Mouse (Mus musculus): ENCODE measurements at regions not wholly inside any gene's neighbourhood (a gene's known extent, or its start where the extent isn't known, plus 50 kb on each side); places are given as distances from the start of the nearest gene placed in this dataset.
"Not testable (repeated sequence)": the region's sequence is repeated elsewhere in the genome, so short reads cannot be mapped to it uniquely, and the experiment has no call there.

DNA sequence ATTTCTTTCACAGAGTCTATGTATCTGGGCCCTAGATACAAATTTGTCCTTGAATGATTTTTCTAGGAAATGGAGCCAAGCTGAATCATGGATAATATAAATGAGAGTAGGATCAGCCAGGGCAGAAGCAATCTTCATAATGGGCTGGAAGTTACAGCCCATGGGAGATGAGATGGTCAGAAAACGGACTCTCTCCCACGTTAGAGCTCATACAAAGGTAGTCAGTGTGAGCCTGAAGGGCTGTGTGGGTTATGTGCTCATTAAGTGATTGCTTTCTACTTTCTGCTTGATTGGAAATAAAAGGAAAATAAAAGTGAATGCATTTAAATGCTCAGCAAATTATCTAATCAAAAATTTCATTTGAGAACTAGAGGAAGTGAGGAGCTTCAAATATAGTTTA, 2017.1 kb upstream of the Pcdh20 start:
- ATAC-seq (replicated peaks; ENCODE audit: poor library complexity): no peak

DNA sequence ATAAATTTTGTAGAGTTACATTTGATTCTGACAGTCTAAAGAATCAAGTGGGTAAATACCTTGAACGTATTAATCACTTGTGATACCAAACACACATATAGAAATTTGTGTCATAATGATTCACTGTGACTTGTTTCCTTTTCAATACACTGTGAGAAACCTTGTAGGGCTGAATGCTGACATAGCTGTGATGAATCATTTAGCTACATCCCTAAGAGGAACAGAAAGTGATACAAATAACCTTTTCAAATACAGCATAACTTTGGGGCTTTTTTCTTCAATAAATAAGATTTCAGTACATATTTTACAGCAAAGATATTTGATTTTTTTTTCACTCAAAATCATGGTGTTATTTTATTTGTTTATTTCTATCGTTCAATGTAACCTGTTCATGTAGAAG, 1976.8 kb upstream of the Pcdh20 start:
- no peak for ATAC-seq (replicated peaks; ENCODE audit: poor library complexity)

GRCm38 (mm10) chr14:90432874-90433543, 1961.8 kb upstream of the Pcdh20 start:
- peak; percentile 57 for ATAC-seq (replicated peaks; ENCODE audit: poor library complexity)

DNA sequence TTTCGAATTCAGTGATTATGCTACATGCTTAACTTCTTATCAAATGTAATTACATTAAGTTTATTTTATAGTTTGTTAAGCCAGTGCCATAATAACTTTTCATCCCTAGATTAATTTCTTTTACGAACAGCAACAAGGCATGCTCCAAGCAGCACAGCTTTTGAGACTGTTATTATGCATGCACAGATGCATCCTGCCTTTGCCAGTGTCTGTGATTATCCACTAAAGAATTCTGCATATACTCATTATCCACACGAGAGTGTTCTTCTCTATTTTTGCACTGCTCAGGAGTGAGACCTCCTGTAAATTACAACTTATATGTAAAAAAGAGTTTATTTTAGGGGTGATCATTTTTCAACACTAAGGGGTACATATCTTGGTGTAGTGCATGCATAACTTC, 1941.5 kb upstream of the Pcdh20 start:
- ATAC-seq (replicated peaks; ENCODE audit: poor library complexity): no peak

- ATAC-seq (replicated peaks; ENCODE audit: poor library complexity): no peak
These were observed 1935.2 kb upstream of the Pcdh20 start for GRCm38 (mm10) chr14:90406350-90406749.

DNA sequence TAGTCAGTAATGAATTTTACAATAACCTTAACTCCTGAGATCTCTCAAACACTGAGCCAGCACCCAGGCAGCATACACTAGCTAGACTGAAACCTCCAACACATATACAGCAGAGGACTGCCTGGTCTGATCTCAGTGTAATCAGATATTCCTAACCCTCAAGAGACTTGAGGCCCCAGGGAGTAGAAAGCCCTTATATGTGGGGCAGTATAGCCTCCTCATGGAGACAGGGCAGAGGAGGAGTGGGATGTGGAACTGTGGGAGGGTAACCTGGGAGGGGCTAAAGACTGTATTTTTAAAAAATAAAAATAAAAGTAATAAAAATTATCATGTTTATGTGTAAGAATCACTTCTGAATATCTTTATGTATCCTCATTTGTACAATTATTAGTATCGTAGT, 1934.3 kb upstream of the Pcdh20 start:
- no peak for ATAC-seq (replicated peaks; ENCODE audit: poor library complexity)

DNA sequence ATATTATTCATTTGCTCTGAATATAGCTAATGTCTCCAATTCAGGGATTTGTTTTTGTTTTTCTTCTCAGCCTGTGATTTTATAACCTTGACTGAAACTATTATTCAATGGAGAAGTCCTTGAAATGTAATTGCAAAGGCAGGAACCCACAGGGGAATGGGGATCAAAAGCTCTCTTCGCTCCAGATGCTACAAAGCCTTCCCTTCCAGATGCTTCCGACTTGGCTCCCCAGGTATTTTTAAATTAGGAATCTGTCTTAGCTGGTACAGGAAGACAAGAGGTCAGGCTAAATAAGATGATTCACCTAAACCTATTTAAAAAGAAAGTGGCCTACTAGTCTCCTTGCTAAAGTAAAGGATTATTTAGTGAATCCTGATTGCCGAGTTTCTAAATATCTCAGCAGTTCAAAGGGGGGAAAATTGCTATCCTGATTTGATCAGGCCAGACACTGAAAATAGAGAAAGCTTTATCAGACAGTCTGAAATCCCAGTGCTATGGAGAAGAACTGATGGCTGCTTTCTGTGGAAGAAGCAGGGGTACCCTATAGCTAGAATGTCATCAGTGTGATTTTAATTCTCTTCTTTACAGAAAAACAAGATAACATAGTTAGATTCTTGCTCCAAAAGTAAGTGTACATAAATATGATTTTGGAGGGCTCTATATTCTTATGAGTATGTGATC, 1896.2 kb upstream of the Pcdh20 start:
- ATAC-seq (replicated peaks; ENCODE audit: poor library complexity): no peak

DNA sequence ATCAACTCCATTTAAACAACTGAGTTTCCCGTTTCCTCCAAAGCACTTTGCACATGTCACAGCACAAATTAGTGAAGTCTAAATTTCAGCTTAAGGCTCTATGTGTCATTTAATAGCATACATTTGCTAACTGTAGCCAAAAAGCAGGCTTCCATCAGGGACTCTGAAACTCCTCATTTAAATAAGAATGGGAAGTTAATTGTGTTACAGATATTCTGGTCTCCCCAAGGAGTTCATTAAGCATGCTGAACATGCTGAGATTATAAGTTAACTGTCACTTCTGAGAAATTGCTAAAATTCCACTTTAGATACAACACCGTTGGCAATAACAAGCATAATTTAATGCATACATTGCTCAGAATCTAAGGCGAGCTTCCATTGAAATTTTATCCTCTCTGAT, 1863.3 kb upstream of the Pcdh20 start:
- no peak for ATAC-seq (replicated peaks; ENCODE audit: poor library complexity)

- not testable (repeated sequence) for ATAC-seq (replicated peaks; ENCODE audit: poor library complexity)
These were observed 1824.3 kb upstream of the Pcdh20 start for GRCm38 (mm10) chr14:90295456-90295855.

GRCm38 (mm10) chr14:90246042-90246441, 1774.8 kb upstream of the Pcdh20 start:
- no peak for ATAC-seq (replicated peaks; ENCODE audit: poor library complexity)

DNA sequence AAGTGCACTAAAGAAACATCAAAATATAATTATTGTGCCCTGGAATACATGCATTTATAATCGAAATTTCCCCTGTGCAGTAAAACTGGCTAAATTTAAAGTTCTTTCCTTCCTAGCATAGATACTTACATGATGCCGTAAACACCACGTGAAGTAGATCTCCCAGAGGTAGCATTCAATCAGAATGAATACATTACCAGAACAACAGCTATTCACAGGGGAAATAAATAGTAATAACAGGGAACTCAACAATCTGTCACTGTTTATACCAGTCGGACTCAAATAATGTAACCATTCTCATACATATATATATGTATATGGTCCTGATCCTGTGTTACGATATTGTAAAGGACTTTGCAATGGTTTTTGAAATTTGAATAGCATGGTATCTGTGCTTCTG, 1761.5 kb upstream of the Pcdh20 start:
- no peak for ATAC-seq (replicated peaks; ENCODE audit: poor library complexity)

- no peak for ATAC-seq (replicated peaks; ENCODE audit: poor library complexity)
These were observed 1729.1 kb upstream of the Pcdh20 start for GRCm38 (mm10) chr14:90200294-90200693.

DNA sequence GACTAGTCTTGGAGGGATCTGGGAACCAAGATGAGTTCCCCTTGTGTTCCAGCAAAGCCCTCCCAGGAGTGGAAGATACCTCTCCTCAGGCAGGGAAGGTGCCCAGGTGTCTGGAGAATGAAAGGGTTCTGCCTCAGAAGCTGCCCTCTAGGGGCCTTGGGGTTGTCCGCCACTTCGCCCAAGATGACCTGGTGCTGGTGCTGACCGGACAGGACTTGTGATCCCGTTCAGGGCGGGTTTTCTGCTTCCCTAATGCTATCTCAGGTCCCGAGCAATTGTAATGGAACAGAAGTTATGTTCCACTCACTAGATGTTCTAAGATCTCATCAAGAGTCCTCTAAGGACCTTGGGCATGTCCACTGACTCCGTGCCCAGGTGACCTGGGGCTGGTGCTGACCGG, 1726.6 kb upstream of the Pcdh20 start:
- no peak for ATAC-seq (replicated peaks; ENCODE audit: poor library complexity)

DNA sequence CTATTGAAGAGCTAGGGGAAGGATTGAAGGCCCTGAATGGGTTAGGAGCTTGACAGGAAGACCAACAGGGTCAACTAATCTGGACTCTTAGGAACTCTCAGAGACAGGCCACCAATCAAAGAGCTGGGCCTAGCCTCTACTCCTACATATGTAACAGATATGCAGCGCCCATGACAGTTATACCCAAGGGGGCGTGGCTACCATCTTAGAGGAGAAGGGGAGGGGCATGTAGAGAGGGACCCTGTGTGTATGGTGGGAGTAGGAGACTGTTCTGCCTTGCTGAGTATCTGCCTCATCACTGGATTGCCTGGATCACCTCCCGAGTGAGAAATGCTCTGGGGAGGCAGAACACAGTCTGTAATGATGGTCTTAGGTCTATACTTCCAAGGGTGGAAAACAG, 1701.5 kb upstream of the Pcdh20 start:
- ATAC-seq (replicated peaks; ENCODE audit: poor library complexity): no peak
